Mouse (Mus musculus): Measurements from ENCODE around the gene Gm8994.

Gm8994 gene

GRCm38 (mm10) chr6:136363313-136363712, 36.0 kb downstream of the Gm8994 start:
- no peak for DNase-seq (ENCODE audit: low spot score)

- DNase-seq (ENCODE audit: low spot score), result no peak
Measured at GRCm38 (mm10) chr6:136364008-136364407, 36.7 kb downstream of the Gm8994 start.

- no peak for DNase-seq (ENCODE audit: low spot score)
Measured at GRCm38 (mm10) chr6:136364430-136365098, 37.2 kb downstream of the Gm8994 start.

DNA sequence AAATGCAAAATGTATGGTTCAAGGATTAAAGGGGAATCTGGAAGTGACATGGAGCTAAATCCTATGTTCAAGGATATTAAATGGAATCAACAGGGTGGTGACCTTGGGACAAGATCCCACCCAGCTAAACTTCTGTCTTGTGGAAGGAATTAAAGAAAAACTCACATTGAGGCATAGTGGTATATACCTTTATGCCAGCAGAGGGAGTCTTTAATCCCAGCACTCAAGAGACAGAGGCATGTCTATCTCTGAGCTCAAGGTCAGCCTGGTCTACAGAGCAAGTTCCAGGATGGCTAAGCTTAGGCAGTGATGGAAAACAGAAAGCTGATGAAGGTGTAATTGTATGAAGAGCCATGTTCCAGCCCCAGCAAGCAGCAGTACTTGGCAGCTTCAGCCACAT, 48.8 kb downstream of the Gm8994 start:
- DNase-seq (ENCODE audit: low spot score), result no peak
